Mouse (Mus musculus) spleen, adult 2 months (tissue): ENCODE data around the gene Zer1. TPM values are rescaled to one million over a fixed set of nuclear protein-coding genes. Genes with fewer than 3 reads are reported as not detected.
"Not testable (repeated sequence)": the region's sequence is repeated elsewhere in the genome, so short reads cannot be mapped to it uniquely, and the experiment has no call there.

Experiments
- DNase-seq, 2 experiments: peaks; one replicate each; pipeline versions ENCODE4 v3.0.0 to v3.0.0-alpha.2; 2012 to 2021; ENCODE audit warnings: low spot score in 2 of 2, low read depth in 1 of 2
- H3K27ac ChIP-seq: fragments of 200-500 bp; 2 replicates; pipeline ENCODE4 v1.5.1; 2012; ENCODE audit warnings: low read length, inconsistent platforms; ENCODE audit not compliant: insufficient read depth
- H3K27me3 ChIP-seq: fragments of 200-500 bp; 2 replicates; pipeline ENCODE4 v1.6.1; 2012; ENCODE audit warnings: mild to moderate bottlenecking, moderate library complexity, low read length, inconsistent platforms; ENCODE audit not compliant: control insufficient read depth, insufficient read depth
- H3K36me3 ChIP-seq: fragments of 200-500 bp; 2 replicates; pipeline ENCODE4 v1.6.1; 2012; ENCODE audit warnings: mild to moderate bottlenecking, low read length, inconsistent platforms; ENCODE audit not compliant: control insufficient read depth, insufficient read depth
- H3K4me1 ChIP-seq: fragments of 200-500 bp; 2 replicates; pipeline ENCODE4 v1.6.1; 2011; ENCODE audit warnings: inconsistent platforms; ENCODE audit not compliant: control insufficient read depth, insufficient read depth, insufficient read length
- H3K4me3 ChIP-seq: fragments of 200-500 bp; 2 replicates; pipeline ENCODE4 v1.5.1; 2011; ENCODE audit warnings: mild to moderate bottlenecking, inconsistent platforms; ENCODE audit not compliant: insufficient read depth, insufficient read length; ENCODE audit errors: extremely low read depth
- CTCF ChIP-seq: fragments of 200-500 bp; IDR thresholded peaks from 2 replicates; pipeline ENCODE4 v1.5.1; 2011; ENCODE audit warnings: mild to moderate bottlenecking, inconsistent platforms; ENCODE audit not compliant: insufficient read depth, insufficient read length, insufficient replicate concordance; ENCODE audit errors: extremely low read depth
- POLR2A ChIP-seq: fragments of 200-500 bp; IDR thresholded peaks from 2 replicates; pipeline ENCODE4 v1.6.1; 2011; ENCODE audit warnings: low read depth, low read length, inconsistent platforms
- WGBS: fragments of 180-500 bp; shearing (Covaris S2); methylation state at CpG from one replicate; pipeline ENCODE4 v1.1.7; 2018; 5-methylcytosine and 5-hydroxymethylcytosine counted together
- polyA plus RNA-seq: library from polyadenylated mRNA; depleted of rRNA; stranded (reverse); fragments of >200 nt; gene quantifications from 2 replicates; pipeline ENCODE4 v1.2.3, GENCODE M21; 2012

Zer1 gene
- polyA plus RNA-seq, 1 experiment: 59.0 TPM

GRCm38 (mm10) chr2:30161809-30162208 is 37.4 kb upstream of the Zer1 start:
- DNase-seq: peak; percentile 26 to 42
- Histone ChIP-seq H3K27ac (no peak overlapping the region), H3K27me3 (no peaks in the 10 kb centered on the region), H3K36me3 (no peaks in the 10 kb centered on the region), H3K4me1 (no peaks in the 10 kb centered on the region), H3K4me3 (no peak overlapping the region)
- no peak for TF ChIP-seq POLR2A
- peak; percentile 23; the same call in 1 of the 2 replicates for TF ChIP-seq CTCF

- DNase-seq, H3K4me3 ChIP-seq, H3K36me3 ChIP-seq, H3K27me3 ChIP-seq, H3K4me1 ChIP-seq, H3K27ac ChIP-seq: not testable (repeated sequence)
- WGBS: 91% methylated on average over 8 of the region's 10 CpGs
Measured at GRCm38 (mm10) chr2:30159871-30160270, 35.5 kb upstream of the Zer1 start.

- no peak for DNase-seq
- H3K36me3 ChIP-seq: peaks cover 27% of the 10 kb centered on the region
- H3K4me1 ChIP-seq: no peaks in the 10 kb centered on the region
- TF ChIP-seq CTCF (no peak), POLR2A (no peak)
- H3K27ac ChIP-seq: no peak overlapping the region
- H3K27me3 ChIP-seq: no peaks in the 10 kb centered on the region
- no peak overlapping the region for H3K4me3 ChIP-seq
- WGBS: 92% methylated on average over 8 of the region's 8 CpGs
Measured at GRCm38 (mm10) chr2:30152616-30153015, 28.2 kb upstream of the Zer1 start.

GRCm38 (mm10) chr2:30151840-30152239 is 27.5 kb upstream of the Zer1 start:
- TF ChIP-seq CTCF (no peak), POLR2A (no peak)
- 95% methylated on average over 11 of the region's 11 CpGs for WGBS
- peaks cover 35% of the 10 kb centered on the region for H3K36me3 ChIP-seq
- no peaks in the 10 kb centered on the region for H3K27me3 ChIP-seq
- DNase-seq: no peak
- H3K4me3 ChIP-seq: no peak overlapping the region
- no peak overlapping the region for H3K27ac ChIP-seq
- no peaks in the 10 kb centered on the region for H3K4me1 ChIP-seq

- TF ChIP-seq POLR2A (no peak), CTCF (no peak)
- H3K27me3 ChIP-seq: no peaks in the 10 kb centered on the region
- peaks cover 53% of the 10 kb centered on the region for H3K36me3 ChIP-seq
- WGBS: 89% methylated on average over 4 of the region's 4 CpGs
- H3K4me1 ChIP-seq: no peaks in the 10 kb centered on the region
- no peak for DNase-seq
- no peak overlapping the region for H3K4me3 ChIP-seq
- H3K27ac ChIP-seq: no peak overlapping the region
Measured at GRCm38 (mm10) chr2:30147466-30147865, 23.1 kb upstream of the Zer1 start.

GRCm38 (mm10) chr2:30144436-30144835 is 20.1 kb upstream of the Zer1 start:
- H3K36me3 ChIP-seq: peaks cover 55% of the 10 kb centered on the region
- WGBS: 93% methylated on average over 4 of the region's 4 CpGs
- H3K27ac ChIP-seq: no peak overlapping the region
- no peak for DNase-seq
- H3K27me3 ChIP-seq: no peaks in the 10 kb centered on the region
- TF ChIP-seq POLR2A (no peak), CTCF (no peak)
- no peaks in the 10 kb centered on the region for H3K4me1 ChIP-seq
- H3K4me3 ChIP-seq: no peak overlapping the region

- DNase-seq, H3K4me3 ChIP-seq, H3K4me1 ChIP-seq, H3K27me3 ChIP-seq, H3K27ac ChIP-seq: not testable (repeated sequence)
- peaks cover 40% of the 10 kb centered on the region for H3K36me3 ChIP-seq
- WGBS: 97% methylated on average over 4 of the region's 4 CpGs
Measured at GRCm38 (mm10) chr2:30140021-30140420, 15.6 kb upstream of the Zer1 start.
